Mouse (Mus musculus): ENCODE data around the gene Bag2. TPM values are rescaled to one million over a fixed set of nuclear protein-coding genes. Genes with fewer than 3 reads are reported as not detected.

Bag2 gene
- 1.8 to 3.0 TPM (median 2.3 TPM) in 4 replicates for total RNA-seq (2023; ENCODE audit: inconsistent age)

GRCm38 (mm10) chr1:33757491-33758041 lies at the start of gene Bag2:
Gene Bag2, minus strand, starts transcription at chr1:33757795.

GRCm38 (mm10) chr1:33719733-33720225 lies 37.8 kb downstream of the Bag2 start, which contains the start of gene Rab23:
Gene Rab23, plus strand, starts transcription at chr1:33719887.

Other genes starting within 250 kb of the Bag2 start
- 13.8 to 16.2 TPM (median 14.9 TPM) in 4 replicates for gene Prim2, start 88.0 kb downstream of the Bag2 start, total RNA-seq (2023; ENCODE audit: inconsistent age)
- 3.3 to 8.0 TPM (median 4.2 TPM) in 4 replicates for gene Rab23, start 37.9 kb downstream of the Bag2 start, total RNA-seq (2023; ENCODE audit: inconsistent age)
- gene Zfp451, start 56.8 kb upstream of the Bag2 start, total RNA-seq (2023; ENCODE audit: inconsistent age): 40.4 to 47.3 TPM (median 42.2 TPM) in 4 replicates
- 1.4 to 3.8 TPM (median 3.0 TPM) in 4 replicates for gene Bend6, start 150.0 kb upstream of the Bag2 start, total RNA-seq (2023; ENCODE audit: inconsistent age)
- 1.8 to 3.1 TPM (median 2.1 TPM) in 4 replicates for gene Dst, start 150.4 kb upstream of the Bag2 start, total RNA-seq (2023; ENCODE audit: inconsistent age)